Mouse (Mus musculus): ENCODE measurements around the gene Taf12. TPM values are rescaled to one million over a fixed set of nuclear protein-coding genes. Genes with fewer than 3 reads are reported as not detected.

Gene Taf12
- polyA plus RNA-seq, 2 experiments: 31.5 to 47.8 TPM

DNA sequence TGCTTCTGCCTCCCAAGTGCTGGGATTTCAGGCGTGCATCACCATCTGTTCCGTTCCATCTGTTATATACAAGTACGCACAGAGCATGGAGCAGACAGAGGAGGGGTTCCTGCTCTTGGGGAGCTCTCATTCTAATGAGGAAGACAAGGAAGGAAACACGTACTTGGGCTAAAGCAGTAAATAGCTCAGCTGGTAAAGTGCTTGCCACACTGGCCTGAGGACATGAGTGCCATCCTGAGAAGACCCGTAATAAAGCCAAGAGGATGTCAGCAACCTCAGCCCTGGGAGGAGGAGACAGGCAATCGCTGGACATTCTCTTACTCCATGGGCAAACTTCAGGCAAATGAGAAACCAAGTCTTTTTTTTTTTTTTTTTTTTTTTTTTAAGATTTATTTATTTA lies 31.8 kb downstream of the Taf12 start:
- Histone ChIP-seq H3K36me3 (ENCODE audit: control insufficient read depth, insufficient read depth, low read length) (peaks cover 14% of the 10 kb centered on the region), H3K9me3 (ENCODE audit: control insufficient read depth, low read length) (no peaks in the 10 kb centered on the region), H3K4me1 (ENCODE audit: control insufficient read depth, insufficient read depth, low read length) (peaks cover 7% of the 10 kb centered on the region; the same call in 1 of the 2 replicates), H3K4me2 (replicated peaks; ENCODE audit: low read depth, low read length, severe bottlenecking) (no peak overlapping the region), H3K4me3 (replicated peaks; ENCODE audit: low read length) (no peak overlapping the region), H3K27ac (replicated peaks; ENCODE audit: low read depth, low read length) (no peak overlapping the region), H3K9ac (ENCODE audit: low read depth, low read length, severe bottlenecking) (no peak overlapping the region), H3K27me3 (ENCODE audit: control insufficient read depth, insufficient read depth, low read length) (no peaks in the 10 kb centered on the region)
- ATAC-seq (ENCODE audit: low FRiP score, low read depth) (no peak), DNase-seq (ENCODE audit: low spot score) (no peak)
- TF ChIP-seq POLR2A (IDR thresholded peaks at IDR 0.05; ENCODE audit: borderline replicate concordance, extremely low read depth, insufficient read depth, insufficient read length): no peak
- 70% methylated on average over 6 of the region's 6 CpGs for WGBS

DNA sequence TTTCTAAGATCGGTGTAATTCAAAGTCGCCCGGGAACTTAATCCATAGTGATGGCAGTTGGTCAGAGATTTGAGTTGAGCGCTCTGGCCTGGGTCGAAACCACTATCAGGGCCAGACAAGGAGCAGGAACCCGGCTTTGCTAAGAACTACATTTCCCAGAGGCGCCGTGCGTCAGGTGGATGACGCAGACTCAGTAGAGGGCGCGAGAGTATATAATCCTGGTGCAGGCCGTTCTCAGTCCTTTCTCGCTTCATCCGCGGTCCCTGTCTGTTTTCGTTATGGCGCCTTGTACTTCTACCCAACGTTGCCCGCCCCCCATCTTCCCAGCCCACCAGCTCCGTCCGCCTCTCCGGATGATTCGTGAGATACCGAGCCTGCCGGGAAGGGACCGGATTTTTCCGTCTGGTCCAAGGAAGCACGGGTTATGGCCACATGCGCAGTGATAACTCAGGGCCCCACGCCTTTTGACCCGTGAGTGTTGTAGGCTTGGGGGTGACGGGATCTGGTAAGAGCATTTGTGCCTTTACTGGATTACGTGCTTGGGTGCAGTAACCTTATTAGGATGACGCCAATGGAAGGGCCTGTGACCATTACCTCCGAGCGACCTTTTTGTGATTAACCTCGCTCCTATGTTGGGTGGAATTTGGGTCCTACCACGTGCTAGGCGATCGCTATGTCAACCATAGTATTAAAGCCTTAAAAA lies 34.4 kb downstream of the Taf12 start:
- H3K36me3 ChIP-seq (ENCODE audit: control insufficient read depth, insufficient read depth, low read length): peaks cover 38% of the 10 kb centered on the region
- peaks cover 7% of the 10 kb centered on the region; the same call in 1 of the 2 replicates for H3K4me1 ChIP-seq (ENCODE audit: control insufficient read depth, insufficient read depth, low read length)
- H3K27ac ChIP-seq (replicated peaks; ENCODE audit: low read depth, low read length): peak overlapping the region; percentile 91
- WGBS: 1% methylated on average over 41 of the region's 41 CpGs
- H3K9me3 ChIP-seq (ENCODE audit: control insufficient read depth, low read length): no peaks in the 10 kb centered on the region
- TF ChIP-seq POLR2A (IDR thresholded peaks at IDR 0.05; ENCODE audit: borderline replicate concordance, extremely low read depth, insufficient read depth, insufficient read length): peak; percentile 97; the same call in 1 of the 2 replicates
- H3K4me3 ChIP-seq (replicated peaks; ENCODE audit: low read length): peak overlapping the region; percentile 89
- ATAC-seq (ENCODE audit: low FRiP score, low read depth) (peak; percentile 90), DNase-seq (ENCODE audit: low spot score) (peak; percentile 96)
- no peaks in the 10 kb centered on the region for H3K27me3 ChIP-seq (ENCODE audit: control insufficient read depth, insufficient read depth, low read length)
- peak overlapping the region; percentile 90 for H3K4me2 ChIP-seq (replicated peaks; ENCODE audit: low read depth, low read length, severe bottlenecking)
- H3K9ac ChIP-seq (ENCODE audit: low read depth, low read length, severe bottlenecking): peak overlapping the region; percentile 86

DNA sequence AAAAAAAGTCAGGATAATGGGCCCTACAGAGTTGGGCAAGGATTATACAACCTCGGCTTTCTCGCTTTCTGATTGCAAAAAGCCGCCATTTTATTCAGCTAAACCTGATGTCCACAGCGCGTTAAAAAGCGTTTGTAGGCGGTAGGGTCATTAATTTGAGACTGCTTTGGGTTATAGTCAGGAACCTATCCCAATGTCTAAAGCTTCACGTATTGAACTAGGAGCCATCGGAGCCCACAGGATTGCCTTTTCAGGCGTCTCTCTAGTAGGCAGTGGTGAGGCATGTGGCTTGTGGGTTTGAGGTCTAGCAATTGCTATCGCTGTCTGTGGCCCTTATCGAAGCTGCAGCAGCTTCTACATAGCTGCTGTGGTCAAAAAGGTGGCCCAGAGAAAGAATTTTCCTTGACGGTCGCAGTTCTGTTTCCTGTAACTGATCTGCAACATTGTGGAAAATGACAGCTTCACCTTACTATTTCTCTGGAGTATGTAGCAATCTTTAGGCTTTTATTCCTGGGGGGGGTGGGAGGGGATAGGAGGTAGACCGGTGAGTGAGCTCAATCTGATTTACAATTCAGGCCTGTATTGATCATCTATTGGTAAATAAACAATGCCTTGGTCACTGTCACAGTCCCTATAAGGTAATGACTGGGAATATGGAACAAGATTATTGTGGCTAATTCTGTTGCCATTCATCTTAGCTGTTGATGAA lies 35.1 kb downstream of the Taf12 start:
- H3K36me3 ChIP-seq (ENCODE audit: control insufficient read depth, insufficient read depth, low read length): peaks cover 45% of the 10 kb centered on the region
- peak overlapping the region; percentile 89 for H3K4me3 ChIP-seq (replicated peaks; ENCODE audit: low read length)
- H3K9me3 ChIP-seq (ENCODE audit: control insufficient read depth, low read length): no peaks in the 10 kb centered on the region
- no peak for ATAC-seq (ENCODE audit: low FRiP score, low read depth)
- H3K9ac ChIP-seq (ENCODE audit: low read depth, low read length, severe bottlenecking): peak overlapping the region; percentile 86
- H3K27me3 ChIP-seq (ENCODE audit: control insufficient read depth, insufficient read depth, low read length): no peaks in the 10 kb centered on the region
- peak; percentile 35 for DNase-seq (ENCODE audit: low spot score)
- WGBS: under 1% methylated on average over 15 of the region's 15 CpGs
- H3K27ac ChIP-seq (replicated peaks; ENCODE audit: low read depth, low read length): peak overlapping the region; percentile 91
- H3K4me1 ChIP-seq (ENCODE audit: control insufficient read depth, insufficient read depth, low read length): peaks cover 7% of the 10 kb centered on the region; the same call in 1 of the 2 replicates
- no peak for TF ChIP-seq POLR2A (IDR thresholded peaks at IDR 0.05; ENCODE audit: borderline replicate concordance, extremely low read depth, insufficient read depth, insufficient read length)
- peak overlapping the region; percentile 90 for H3K4me2 ChIP-seq (replicated peaks; ENCODE audit: low read depth, low read length, severe bottlenecking)

DNA sequence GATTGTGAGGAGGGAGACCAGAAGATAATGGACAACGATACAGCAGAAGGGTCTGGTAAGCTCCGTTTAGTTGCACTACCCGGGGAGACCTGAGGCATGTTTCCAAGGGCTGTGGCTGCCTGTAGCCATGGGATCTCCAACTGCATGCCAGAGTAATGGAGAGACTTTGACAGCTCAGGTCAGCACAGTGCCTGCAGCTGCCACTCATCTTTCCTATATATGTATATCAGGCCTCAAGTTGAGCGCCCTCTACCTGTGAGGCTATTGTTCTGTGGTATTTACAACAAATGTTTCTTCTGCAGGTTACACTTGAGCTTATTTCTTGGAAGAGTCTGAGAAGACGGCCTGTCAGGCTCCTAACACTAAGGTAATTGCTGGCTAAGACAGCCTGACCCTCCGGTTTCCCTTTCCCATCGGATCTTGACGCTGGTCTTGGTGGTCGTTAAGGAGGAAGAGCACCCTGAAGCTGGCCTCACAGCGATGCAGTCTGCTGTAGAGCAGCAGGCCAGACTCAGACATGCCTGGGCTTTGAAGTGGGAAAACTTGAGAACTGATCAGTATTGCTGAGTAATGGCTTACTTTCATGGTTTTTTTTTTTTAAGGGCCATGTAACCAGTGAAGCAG lies 35.8 kb downstream of the Taf12 start:
- TF ChIP-seq POLR2A (IDR thresholded peaks at IDR 0.05; ENCODE audit: borderline replicate concordance, extremely low read depth, insufficient read depth, insufficient read length): no peak
- DNase-seq (ENCODE audit: low spot score) (peak; percentile 45), ATAC-seq (ENCODE audit: low FRiP score, low read depth) (no peak)
- H3K36me3 ChIP-seq (ENCODE audit: control insufficient read depth, insufficient read depth, low read length): peaks cover 45% of the 10 kb centered on the region
- no peaks in the 10 kb centered on the region for H3K9me3 ChIP-seq (ENCODE audit: control insufficient read depth, low read length)
- peak overlapping the region; percentile 90 for H3K4me2 ChIP-seq (replicated peaks; ENCODE audit: low read depth, low read length, severe bottlenecking)
- no peaks in the 10 kb centered on the region for H3K27me3 ChIP-seq (ENCODE audit: control insufficient read depth, insufficient read depth, low read length)
- 24% methylated on average over 10 of the region's 10 CpGs for WGBS
- H3K27ac ChIP-seq (replicated peaks; ENCODE audit: low read depth, low read length): no peak overlapping the region; the same call in 1 of the 2 replicates
- H3K4me1 ChIP-seq (ENCODE audit: control insufficient read depth, insufficient read depth, low read length): peaks cover 7% of the 10 kb centered on the region; the same call in 1 of the 2 replicates
- peak overlapping the region; percentile 86 for H3K9ac ChIP-seq (ENCODE audit: low read depth, low read length, severe bottlenecking)
- H3K4me3 ChIP-seq (replicated peaks; ENCODE audit: low read length): peak overlapping the region; percentile 89

DNA sequence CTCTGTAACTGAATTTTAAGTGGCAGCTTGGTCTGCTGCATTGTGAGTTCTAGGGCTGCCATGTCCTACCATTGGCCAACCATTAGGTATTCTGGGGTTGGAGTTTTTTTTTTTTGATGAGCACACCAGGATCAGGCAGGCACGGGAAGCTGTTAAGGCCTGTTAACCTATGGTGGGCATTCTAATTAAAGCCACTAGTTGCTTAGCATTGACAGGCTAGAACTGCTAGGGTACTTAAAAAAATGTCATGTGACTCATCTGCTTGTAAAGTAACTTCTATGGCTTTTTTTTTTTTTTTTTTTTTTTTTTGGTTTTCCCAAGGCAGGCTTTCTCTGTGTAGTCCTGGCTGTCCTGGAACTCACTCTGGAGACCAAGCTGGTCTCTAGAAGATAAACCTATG lies 37.0 kb downstream of the Taf12 start:
- no peaks in the 10 kb centered on the region for H3K9me3 ChIP-seq (ENCODE audit: control insufficient read depth, low read length)
- H3K36me3 ChIP-seq (ENCODE audit: control insufficient read depth, insufficient read depth, low read length): peaks cover 51% of the 10 kb centered on the region
- H3K27me3 ChIP-seq (ENCODE audit: control insufficient read depth, insufficient read depth, low read length): no peaks in the 10 kb centered on the region
- no peak overlapping the region for H3K9ac ChIP-seq (ENCODE audit: low read depth, low read length, severe bottlenecking)
- WGBS: 16% methylated on average over 1 of the region's 1 CpGs
- no peak overlapping the region for H3K4me3 ChIP-seq (replicated peaks; ENCODE audit: low read length)
- no peak for ATAC-seq (ENCODE audit: low FRiP score, low read depth)
- no peak for TF ChIP-seq POLR2A (IDR thresholded peaks at IDR 0.05; ENCODE audit: borderline replicate concordance, extremely low read depth, insufficient read depth, insufficient read length)
- H3K27ac ChIP-seq (replicated peaks; ENCODE audit: low read depth, low read length): no peak overlapping the region
- H3K4me2 ChIP-seq (replicated peaks; ENCODE audit: low read depth, low read length, severe bottlenecking): no peak overlapping the region
- peaks cover 7% of the 10 kb centered on the region; the same call in 1 of the 2 replicates for H3K4me1 ChIP-seq (ENCODE audit: control insufficient read depth, insufficient read depth, low read length)
- no peak for DNase-seq (ENCODE audit: low spot score)
